Mouse (Mus musculus): ENCODE data around the gene Ubac1. TPM values are rescaled to one million over a fixed set of nuclear protein-coding genes. Genes with fewer than 3 reads are reported as not detected.

Ubac1 gene
- 10 to 100 TPM; 10.2 to 11.8 TPM for polyA plus RNA-seq (2017; shearing (Covaris generic))

GRCm38 (mm10) chr2:26021561-26022257 is at the start of gene Ubac1:
Gene Ubac1 (minus strand): TSS chr2:26021747.
- peak; percentile 89 for ATAC-seq

- ATAC-seq: no peak
Measured at GRCm38 (mm10) chr2:26068592-26068991, 47.0 kb upstream of the Ubac1 start.

- ATAC-seq: no peak
Measured at GRCm38 (mm10) chr2:26068175-26068574, 46.6 kb upstream of the Ubac1 start.

GRCm38 (mm10) chr2:26066527-26066926 is 45.0 kb upstream of the Ubac1 start:
- no peak for ATAC-seq

- ATAC-seq: no peak
Measured at GRCm38 (mm10) chr2:26062742-26063427, 41.3 kb upstream of the Ubac1 start.

DNA sequence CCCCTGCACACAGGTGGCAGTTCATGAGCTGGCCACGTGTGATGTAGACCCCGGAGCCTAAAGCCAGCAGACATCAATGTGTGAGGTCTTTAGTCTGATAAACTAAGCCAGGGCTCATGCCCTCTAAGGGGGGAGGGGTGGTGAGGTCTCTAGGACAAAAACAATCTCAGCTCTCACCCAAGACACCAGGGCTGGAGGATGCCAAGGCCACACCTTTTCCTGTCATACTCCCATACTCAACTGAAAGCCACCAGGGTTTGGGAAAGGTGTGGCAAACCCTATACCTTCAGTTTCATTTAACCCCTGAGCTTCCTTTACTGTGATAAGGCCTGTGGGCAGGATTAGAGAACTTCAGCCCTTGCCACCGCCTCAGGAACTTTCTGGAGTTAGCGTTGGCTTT is 40.7 kb upstream of the Ubac1 start:
- ATAC-seq: no peak

DNA sequence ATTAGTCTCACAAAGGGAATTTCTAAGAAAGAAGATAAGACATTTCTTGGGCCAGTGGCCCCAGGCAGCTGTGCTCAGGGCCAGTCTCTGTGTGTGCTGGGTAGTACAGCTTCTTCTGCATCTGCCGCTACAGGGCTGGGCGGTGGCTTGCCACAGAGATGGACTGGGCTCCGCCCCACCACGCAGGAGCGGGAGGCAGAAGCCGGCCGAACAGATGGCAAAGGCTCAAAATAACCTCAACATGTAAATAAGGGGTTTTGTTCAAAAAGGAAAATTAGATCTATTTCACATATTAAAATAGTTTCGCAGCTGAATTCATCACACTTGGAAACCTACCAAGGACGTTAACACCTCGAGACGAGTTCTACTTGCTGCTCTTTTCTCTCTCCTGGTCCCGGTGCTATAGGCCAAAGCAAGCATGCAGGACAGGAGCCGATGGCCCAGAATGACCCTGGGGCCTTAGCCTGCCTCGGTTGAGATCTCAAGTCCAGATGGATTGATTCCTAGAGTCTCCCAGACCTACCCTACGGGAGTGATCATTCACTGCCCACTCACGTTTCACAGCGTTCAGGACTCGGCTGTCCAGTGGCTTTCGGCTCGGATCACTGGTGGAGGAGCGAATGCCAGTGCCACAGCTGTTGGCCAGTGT is 39.6 kb upstream of the Ubac1 start:
- no peak for ATAC-seq

- no peak for ATAC-seq
Measured at GRCm38 (mm10) chr2:26057053-26057452, 35.5 kb upstream of the Ubac1 start.

- ATAC-seq: no peak
Measured at GRCm38 (mm10) chr2:26056226-26056625, 34.7 kb upstream of the Ubac1 start.

DNA sequence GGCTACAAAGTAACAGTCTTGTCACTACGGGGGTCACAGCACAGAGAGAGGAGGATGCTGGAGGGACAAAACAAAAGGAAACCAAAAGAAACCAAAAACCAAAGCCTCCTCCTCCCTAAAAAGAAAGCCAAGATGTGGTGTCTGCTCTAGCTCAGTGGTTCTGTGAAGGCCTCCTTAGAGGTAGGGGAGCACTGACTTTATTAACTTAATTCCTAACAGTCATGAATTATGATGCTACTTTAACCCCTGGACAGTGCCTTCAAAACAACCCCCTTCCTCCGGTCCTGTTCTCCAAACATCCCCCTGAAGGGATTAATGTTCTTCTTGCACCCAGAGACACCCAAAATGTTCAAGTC is 34.2 kb upstream of the Ubac1 start:
- no peak for ATAC-seq

- ATAC-seq: peak; percentile 39
Measured at GRCm38 (mm10) chr2:26055046-26055746, 33.6 kb upstream of the Ubac1 start.

DNA sequence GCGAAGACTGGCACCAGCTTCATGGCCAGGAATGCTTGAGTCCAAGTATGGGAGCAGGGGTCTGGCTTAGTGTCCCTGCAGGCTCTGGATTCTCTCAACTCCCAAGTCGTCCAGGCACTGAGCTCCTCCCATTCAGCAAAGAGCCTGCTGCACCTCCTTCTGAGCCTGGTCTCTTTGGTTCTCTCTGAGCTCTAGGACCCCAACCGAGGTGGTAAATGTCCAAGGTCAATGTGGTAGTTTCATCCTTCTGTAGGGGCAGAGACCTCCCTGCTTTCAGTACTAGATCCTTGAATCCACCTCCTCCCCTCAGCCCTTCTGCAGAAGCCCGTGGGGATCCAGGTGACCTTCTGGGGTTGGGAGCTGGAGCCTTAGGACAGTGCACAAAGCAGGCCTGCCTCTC is 31.3 kb upstream of the Ubac1 start:
- ATAC-seq: no peak

DNA sequence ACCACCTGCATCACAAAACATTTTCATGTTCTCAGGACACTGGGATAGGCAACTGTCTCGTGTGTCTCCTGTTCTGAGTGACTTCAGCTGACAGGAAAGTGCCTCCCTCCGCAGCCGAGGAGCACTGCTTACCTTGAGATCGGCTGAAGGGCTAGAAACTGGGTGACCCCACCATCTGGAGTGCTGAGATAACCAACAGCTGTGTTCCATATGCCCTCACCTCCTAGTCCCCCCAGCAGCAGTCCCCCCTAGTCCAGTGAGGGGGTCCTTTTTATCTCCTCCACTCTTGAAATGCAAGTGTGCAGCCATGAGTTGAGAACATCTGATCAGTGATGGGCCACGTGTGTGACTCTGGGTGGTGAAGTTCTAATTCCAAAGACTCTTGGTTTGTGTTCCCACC is 27.3 kb upstream of the Ubac1 start:
- no peak for ATAC-seq

DNA sequence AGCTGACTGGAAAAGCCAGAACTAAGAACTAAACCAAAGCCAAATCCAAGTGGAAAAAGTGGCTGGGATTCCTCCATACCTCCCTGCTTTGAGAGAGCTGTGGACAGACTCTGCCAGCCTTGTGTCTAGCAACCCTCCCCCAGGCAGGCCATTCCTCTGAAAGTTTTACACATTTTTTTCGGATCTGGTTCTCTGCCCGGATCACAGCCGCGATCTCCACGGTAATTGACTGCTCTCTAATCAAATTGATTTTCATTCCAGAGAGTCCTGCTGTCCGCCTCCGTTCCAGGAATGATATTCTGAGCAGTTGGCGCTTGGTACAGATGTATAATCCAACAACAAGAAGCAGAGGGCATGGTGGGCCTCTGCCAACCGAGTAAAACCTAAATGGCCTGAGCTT is 22.7 kb upstream of the Ubac1 start:
- ATAC-seq: no peak

- no peak for ATAC-seq
Measured at GRCm38 (mm10) chr2:26042603-26043002, 21.1 kb upstream of the Ubac1 start.

GRCm38 (mm10) chr2:26041163-26041810 is 19.7 kb upstream of the Ubac1 start:
- no peak for ATAC-seq

DNA sequence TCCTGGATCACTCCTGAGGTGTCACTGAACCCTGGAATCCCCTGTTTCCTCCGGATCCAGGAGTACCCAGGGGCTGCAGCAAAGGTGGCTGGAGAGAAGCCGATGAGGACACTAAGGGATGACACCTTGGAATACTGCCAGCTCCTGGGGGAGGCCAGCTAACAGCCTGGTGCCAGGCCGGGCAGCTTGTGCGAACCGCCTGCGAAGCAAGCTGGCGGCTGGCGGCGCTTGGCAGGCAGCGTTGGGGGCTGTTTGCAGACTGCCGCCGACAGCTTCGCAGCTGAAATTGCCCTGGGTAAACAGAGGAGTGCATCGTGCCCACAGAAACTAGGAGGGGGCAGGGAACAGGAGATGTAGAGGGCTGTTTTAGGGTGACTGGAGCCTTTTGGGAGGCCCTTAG is 18.4 kb upstream of the Ubac1 start:
- ATAC-seq: no peak

- ATAC-seq: no peak
Measured at GRCm38 (mm10) chr2:26037386-26037785, 15.8 kb upstream of the Ubac1 start.

DNA sequence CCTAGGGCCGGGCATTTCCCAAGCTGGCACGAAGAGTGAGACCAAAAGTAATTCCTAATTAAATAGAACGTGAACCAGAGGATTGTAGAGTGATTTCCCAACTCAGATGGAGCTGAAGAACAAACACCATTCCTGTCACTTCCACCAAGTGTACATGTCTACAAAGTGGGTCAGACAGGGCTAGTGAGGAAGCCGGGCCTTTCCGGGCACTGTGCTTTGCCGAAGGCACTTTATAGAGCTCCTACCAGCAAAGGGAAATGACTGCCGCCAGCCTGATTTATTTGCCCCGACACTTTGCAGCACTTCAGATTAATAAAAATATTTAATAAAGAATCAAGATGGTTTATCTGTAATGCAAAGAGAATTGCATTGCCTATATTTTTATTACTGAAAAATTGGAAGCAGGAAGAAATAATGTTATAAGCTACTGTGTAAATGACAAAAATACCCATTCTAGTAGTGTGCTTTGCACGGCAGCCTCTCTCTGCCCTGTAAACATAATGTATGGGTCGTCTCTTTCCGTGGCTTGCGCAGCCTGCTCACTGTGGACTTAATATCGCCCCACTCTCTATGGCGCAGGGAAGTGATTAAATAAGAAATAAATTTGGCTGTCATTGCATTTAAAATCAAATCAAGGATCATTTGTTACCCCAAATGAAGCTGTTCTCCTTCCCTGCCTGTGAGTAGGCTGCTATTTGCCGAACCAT is 12.9 kb upstream of the Ubac1 start:
- ATAC-seq: no peak

GRCm38 (mm10) chr2:26030288-26030687 is 8.7 kb upstream of the Ubac1 start:
- no peak for ATAC-seq

- ATAC-seq: no peak
Measured at GRCm38 (mm10) chr2:26024138-26025075, 2.9 kb upstream of the Ubac1 start.
